Mouse (Mus musculus): ENCODE data around the gene Atxn1. TPM values are rescaled to one million over a fixed set of nuclear protein-coding genes. Genes with fewer than 3 reads are reported as not detected.

The Atxn1 gene
- polyA plus RNA-seq, 1 experiment from 2014 or later = 8.5 TPM

GRCm38 (mm10) chr13:45547549-45547948 lies 417.3 kb downstream of the Atxn1 start:
- Histone ChIP-seq H3K9ac (no peak overlapping the region), H3K27ac (no peak overlapping the region), H3K36me3 (no peaks in the 10 kb centered on the region), H3K4me3 (replicated peaks) (no peak overlapping the region), H3K9me3 (no peaks in the 10 kb centered on the region), H3K4me2 (no peak overlapping the region), H3K27me3 (replicated peaks) (no peaks in the 10 kb centered on the region), H3K4me1 (no peaks in the 10 kb centered on the region; the same call in 1 of the 2 replicates)
- ATAC-seq (ENCODE audit: insufficient read depth, low FRiP score, low read depth) = no peak
- 68% methylated on average over 5 of the region's 5 CpGs for WGBS

GRCm38 (mm10) chr13:45546946-45547345 lies 417.9 kb downstream of the Atxn1 start:
- H3K4me2 ChIP-seq = no peak overlapping the region
- no peaks in the 10 kb centered on the region; the same call in 1 of the 2 replicates for H3K4me1 ChIP-seq
- no peak overlapping the region for H3K9ac ChIP-seq
- H3K27me3 ChIP-seq (replicated peaks) = no peaks in the 10 kb centered on the region
- no peaks in the 10 kb centered on the region for H3K9me3 ChIP-seq
- ATAC-seq (ENCODE audit: insufficient read depth, low FRiP score, low read depth) = no peak
- H3K4me3 ChIP-seq (replicated peaks) = no peak overlapping the region
- H3K27ac ChIP-seq = no peak overlapping the region
- 69% methylated on average over 4 of the region's 4 CpGs for WGBS
- no peaks in the 10 kb centered on the region for H3K36me3 ChIP-seq

GRCm38 (mm10) chr13:45545974-45546373 lies 418.8 kb downstream of the Atxn1 start:
- H3K27ac ChIP-seq = no peak overlapping the region
- no peaks in the 10 kb centered on the region for H3K36me3 ChIP-seq
- H3K4me3 ChIP-seq (replicated peaks) = no peak overlapping the region
- H3K9ac ChIP-seq = no peak overlapping the region
- H3K27me3 ChIP-seq (replicated peaks) = no peaks in the 10 kb centered on the region
- ATAC-seq (ENCODE audit: insufficient read depth, low FRiP score, low read depth) = peak; percentile 93
- no peaks in the 10 kb centered on the region; the same call in 1 of the 2 replicates for H3K4me1 ChIP-seq
- 69% methylated on average over 13 of the region's 13 CpGs for WGBS
- H3K9me3 ChIP-seq = no peaks in the 10 kb centered on the region
- H3K4me2 ChIP-seq = no peak overlapping the region

GRCm38 (mm10) chr13:45539205-45539568 lies 425.6 kb downstream of the Atxn1 start:
- ATAC-seq (ENCODE audit: insufficient read depth, low FRiP score, low read depth) = peak; percentile 76

GRCm38 (mm10) chr13:45538532-45539204 lies 426.1 kb downstream of the Atxn1 start:
- H3K36me3 ChIP-seq = no peaks in the 10 kb centered on the region
- H3K9me3 ChIP-seq = no peaks in the 10 kb centered on the region
- H3K27me3 ChIP-seq (replicated peaks) = no peaks in the 10 kb centered on the region
- H3K4me2 ChIP-seq = peak overlapping the region; percentile 56
- WGBS = 24% methylated on average over 10 of the region's 10 CpGs
- no peak overlapping the region for H3K27ac ChIP-seq
- H3K9ac ChIP-seq = no peak overlapping the region
- ATAC-seq (ENCODE audit: insufficient read depth, low FRiP score, low read depth) = peak; percentile 72; the same call in 1 of the 2 replicates
- H3K4me3 ChIP-seq (replicated peaks) = peak overlapping the region; percentile 32
- 0 out of 2 replicates have a peak, but pooled peaks cover 4% of the 10 kb centered on the region for H3K4me1 ChIP-seq

More at GRCm38 (mm10) chr13:45539205-45539568, 425.6 kb downstream of the Atxn1 start:
- H3K4me1 ChIP-seq = 0 out of 2 replicates have a peak, but pooled peaks cover 4% of the 10 kb centered on the region
- no peaks in the 10 kb centered on the region for H3K9me3 ChIP-seq
- no peak overlapping the region for H3K27ac ChIP-seq
- WGBS = 11% methylated on average over 10 of the region's 10 CpGs
- H3K4me3 ChIP-seq (replicated peaks) = peak overlapping the region; percentile 32
- no peak overlapping the region for H3K9ac ChIP-seq
- H3K4me2 ChIP-seq = peak overlapping the region; percentile 56
- H3K36me3 ChIP-seq = no peaks in the 10 kb centered on the region
- H3K27me3 ChIP-seq (replicated peaks) = no peaks in the 10 kb centered on the region

GRCm38 (mm10) chr13:45538091-45538490 lies 426.7 kb downstream of the Atxn1 start:
- Histone ChIP-seq H3K9ac (no peak overlapping the region), H3K4me2 (no peak overlapping the region), H3K36me3 (no peaks in the 10 kb centered on the region), H3K27me3 (replicated peaks) (no peaks in the 10 kb centered on the region), H3K27ac (no peak overlapping the region), H3K4me3 (replicated peaks) (no peak overlapping the region), H3K9me3 (no peaks in the 10 kb centered on the region), H3K4me1 (0 out of 2 replicates have a peak, but pooled peaks cover 4% of the 10 kb centered on the region)
- ATAC-seq (ENCODE audit: insufficient read depth, low FRiP score, low read depth) = no peak
- WGBS = 83% methylated on average over 9 of the region's 9 CpGs

- ATAC-seq (ENCODE audit: insufficient read depth, low FRiP score, low read depth) = no peak
- H3K27ac ChIP-seq = no peak overlapping the region
- WGBS = 72% methylated on average over 9 of the region's 9 CpGs
Observed at GRCm38 (mm10) chr13:45537110-45537509, 427.7 kb downstream of the Atxn1 start.

GRCm38 (mm10) chr13:45535731-45536453 lies 428.9 kb downstream of the Atxn1 start:
- Histone ChIP-seq H3K9ac (no peak overlapping the region), H3K36me3 (no peaks in the 10 kb centered on the region), H3K4me2 (no peak overlapping the region), H3K9me3 (no peaks in the 10 kb centered on the region), H3K27ac (no peak overlapping the region), H3K4me1 (peaks cover 7% of the 10 kb centered on the region; the same call in 1 of the 2 replicates), H3K4me3 (replicated peaks) (no peak overlapping the region), H3K27me3 (replicated peaks) (no peaks in the 10 kb centered on the region)
- no peak for ATAC-seq (ENCODE audit: insufficient read depth, low FRiP score, low read depth)
- WGBS = 87% methylated on average over 9 of the region's 9 CpGs

More at GRCm38 (mm10) chr13:45537110-45537509, 427.7 kb downstream of the Atxn1 start:
- no peaks in the 10 kb centered on the region for H3K27me3 ChIP-seq (replicated peaks)
- H3K4me2 ChIP-seq = no peak overlapping the region
- no peak overlapping the region for H3K9ac ChIP-seq
- H3K36me3 ChIP-seq = no peaks in the 10 kb centered on the region
- no peak overlapping the region for H3K4me3 ChIP-seq (replicated peaks)
- 0 out of 2 replicates have a peak, but pooled peaks cover 4% of the 10 kb centered on the region for H3K4me1 ChIP-seq
- no peaks in the 10 kb centered on the region for H3K9me3 ChIP-seq

- Histone ChIP-seq H3K27me3 (replicated peaks) (no peaks in the 10 kb centered on the region), H3K4me1 (peaks cover 8% of the 10 kb centered on the region), H3K9me3 (no peaks in the 10 kb centered on the region), H3K27ac (peak overlapping the region; percentile 75), H3K4me3 (replicated peaks) (no peak overlapping the region), H3K36me3 (no peaks in the 10 kb centered on the region), H3K4me2 (no peak overlapping the region), H3K9ac (no peak overlapping the region)
- no peak for ATAC-seq (ENCODE audit: insufficient read depth, low FRiP score, low read depth)
- WGBS = 33% methylated on average over 6 of the region's 6 CpGs
Observed at GRCm38 (mm10) chr13:45530754-45531153, 434.1 kb downstream of the Atxn1 start.

GRCm38 (mm10) chr13:45528787-45529186 lies 436.0 kb downstream of the Atxn1 start:
- 76% methylated on average over 4 of the region's 4 CpGs for WGBS
- Histone ChIP-seq H3K36me3 (no peaks in the 10 kb centered on the region), H3K27ac (no peak overlapping the region), H3K4me2 (no peak overlapping the region), H3K9me3 (no peaks in the 10 kb centered on the region), H3K9ac (no peak overlapping the region), H3K4me1 (peaks cover 13% of the 10 kb centered on the region), H3K27me3 (replicated peaks) (no peaks in the 10 kb centered on the region), H3K4me3 (replicated peaks) (no peak overlapping the region)
- ATAC-seq (ENCODE audit: insufficient read depth, low FRiP score, low read depth) = no peak

- no peaks in the 10 kb centered on the region for H3K36me3 ChIP-seq
- no peak overlapping the region for H3K9ac ChIP-seq
- no peak overlapping the region for H3K27ac ChIP-seq
- H3K4me2 ChIP-seq = no peak overlapping the region
- peaks cover 13% of the 10 kb centered on the region for H3K4me1 ChIP-seq
- ATAC-seq (ENCODE audit: insufficient read depth, low FRiP score, low read depth) = peak; percentile 89
- no peak overlapping the region for H3K4me3 ChIP-seq (replicated peaks)
- H3K27me3 ChIP-seq (replicated peaks) = no peaks in the 10 kb centered on the region
- 70% methylated on average over 11 of the region's 11 CpGs for WGBS
- H3K9me3 ChIP-seq = no peaks in the 10 kb centered on the region
Observed at GRCm38 (mm10) chr13:45527232-45527964, 437.4 kb downstream of the Atxn1 start.

Measured in stomach, embryonic 15.5 days (tissue).